23 mouse cellular contexts compared by ENCODE assay signal in the genomic region with DNA sequence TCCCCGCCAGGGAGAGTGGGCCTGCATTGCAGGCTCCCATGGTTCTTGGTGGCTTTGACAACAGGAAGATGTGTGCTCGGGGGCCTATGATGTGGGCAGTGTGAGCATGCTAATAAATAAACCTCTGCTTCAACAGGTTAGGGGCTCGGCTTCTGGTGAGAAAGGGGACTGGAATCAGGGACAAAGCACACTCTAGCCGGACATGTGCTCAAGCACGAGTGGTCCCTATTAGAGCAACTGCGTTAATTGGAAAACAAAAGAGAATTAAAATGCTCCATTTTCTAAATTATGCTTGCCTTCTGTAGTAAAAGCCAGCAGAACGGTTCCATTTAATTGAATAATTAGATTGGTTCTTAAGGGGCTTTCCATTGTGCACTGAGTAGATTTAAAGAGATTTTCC.
DNase-seq lines count a peak whose midpoint lies in the region; ATAC-seq and TF ChIP-seq lines count a peak whose summit lies in the region.
"Had no signal": no experiment of that assay in that cellular context is flagged by ENCODE, and none has a peak within 500 bp of the region (broad histone marks: within the 10 kb centered on the region; RNA-seq: fewer than 3 reads in every experiment).

No protein-coding gene starts in this region.

- H3K27ac ChIP-seq in hindbrain, embryonic 16.5 days (ENCODE audit: low read depth, low read length): no peak overlapping the region
- H3K27ac ChIP-seq in hindbrain, postnatal 0 days: no peak overlapping the region
- no peak overlapping the region for H3K27ac ChIP-seq in forebrain, embryonic 13.5 days
- H3K27ac ChIP-seq in forebrain, postnatal 0 days (ENCODE audit: low read depth, low read length): no peak overlapping the region
- H3K27ac ChIP-seq: embryonic facial prominence, embryonic 12.5 days; heart, embryonic 15.5 days; hindbrain, embryonic 14.5 days had no signal

- no peak overlapping the region for H3K4me2 ChIP-seq in hindbrain, embryonic 16.5 days (ENCODE audit: low read length)
- H3K4me2 ChIP-seq in hindbrain, postnatal 0 days (ENCODE audit: low read depth, low read length): no peak overlapping the region
- no peak overlapping the region for H3K4me2 ChIP-seq in forebrain, embryonic 13.5 days
- H3K4me2 ChIP-seq in forebrain, postnatal 0 days (ENCODE audit: low read depth): no peak overlapping the region
- H3K4me2 ChIP-seq: embryonic facial prominence, embryonic 12.5 days; heart, embryonic 11.5 days; heart, embryonic 15.5 days; hindbrain, embryonic 14.5 days had no signal

- no peak for TF ChIP-seq POLR2A in brain, embryonic 14.5 days (IDR thresholded peaks at IDR 0.05; ENCODE audit: borderline replicate concordance, extremely low read depth, insufficient read depth, insufficient read length, poor library complexity, severe bottlenecking)

- no peaks in the 10 kb centered on the region for H3K36me3 ChIP-seq in hindbrain, embryonic 16.5 days (ENCODE audit: control insufficient read depth, insufficient read depth, low read length)
- H3K36me3 ChIP-seq in hindbrain, postnatal 0 days (ENCODE audit: insufficient read depth, low read length): no peaks in the 10 kb centered on the region
- peaks cover 8% of the 10 kb centered on the region for H3K36me3 ChIP-seq in forebrain, embryonic 13.5 days (ENCODE audit: poor library complexity, severe bottlenecking)
- peaks cover 3% of the 10 kb centered on the region; the same call in 1 of the 2 replicates for H3K36me3 ChIP-seq in forebrain, postnatal 0 days (ENCODE audit: insufficient read depth)
- H3K36me3 ChIP-seq: heart, embryonic 15.5 days had no signal

- 64% methylated on average over 7 of the region's 7 CpGs for WGBS in hindbrain, embryonic 16.5 days
- 54% methylated on average over 7 of the region's 7 CpGs for WGBS in hindbrain, postnatal 0 days
- WGBS in forebrain, embryonic 13.5 days: 35% methylated on average over 7 of the region's 7 CpGs
- 26% methylated on average over 7 of the region's 7 CpGs for WGBS in forebrain, postnatal 0 days

- DNase-seq in hindbrain, postnatal 0 days (ENCODE audit: low spot score): no peak
- peak; percentile 28 for DNase-seq in brain, embryonic 14.5 days (ENCODE audit: low read depth)
- no peak for DNase-seq in forebrain, postnatal 0 days
- DNase-seq in adrenal gland, adult 18-20 months (ENCODE audit: low spot score in 2 of 2): no peak
- DNase-seq in spleen, postnatal 4 days (ENCODE audit: low spot score in 2 of 2): no peak
- DNase-seq: adrenal gland, adult 2 months; adrenal gland, postnatal 25 days; cerebellum, adult 2 months; cerebellum, postnatal 25 days; gastrocnemius, postnatal 36 days; heart, adult 18-20 months; heart, postnatal 14 days had no signal

- no peak for TF ChIP-seq CTCF in hindbrain, postnatal 0 days (IDR thresholded peaks at IDR 0.05; ENCODE audit: low read depth)
- TF ChIP-seq CTCF in brain, embryonic 14.5 days (IDR thresholded peaks at IDR 0.05; ENCODE audit: borderline replicate concordance, extremely low read depth, insufficient read depth, insufficient read length): no peak
- no peak for TF ChIP-seq CTCF in forebrain, postnatal 0 days (IDR thresholded peaks at IDR 0.05; ENCODE audit: low read depth)

- H3K27me3 ChIP-seq in hindbrain, embryonic 16.5 days (replicated peaks; ENCODE audit: control insufficient read depth, insufficient read depth, low read length): no peaks in the 10 kb centered on the region
- H3K27me3 ChIP-seq in hindbrain, postnatal 0 days (ENCODE audit: insufficient read depth, low read length): no peaks in the 10 kb centered on the region
- no peaks in the 10 kb centered on the region for H3K27me3 ChIP-seq in forebrain, embryonic 13.5 days
- H3K27me3 ChIP-seq in forebrain, postnatal 0 days (ENCODE audit: insufficient read depth, low read length): no peaks in the 10 kb centered on the region
- H3K27me3 ChIP-seq: CH12.LX; embryonic facial prominence, embryonic 12.5 days; heart, embryonic 15.5 days; Patski had no signal

- H3K4me3 ChIP-seq in hindbrain, embryonic 16.5 days (ENCODE audit: low read length): no peak overlapping the region
- no peak overlapping the region for H3K4me3 ChIP-seq in hindbrain, postnatal 0 days (ENCODE audit: low read length)
- H3K4me3 ChIP-seq in forebrain, embryonic 13.5 days: no peak overlapping the region
- H3K4me3 ChIP-seq in forebrain, postnatal 0 days (ENCODE audit: low read depth, low read length): no peak overlapping the region
- H3K4me3 ChIP-seq: embryonic facial prominence, embryonic 12.5 days; heart, embryonic 15.5 days had no signal

- no peak overlapping the region for H3K9ac ChIP-seq in hindbrain, embryonic 16.5 days (ENCODE audit: low read depth, low read length)
- no peak overlapping the region for H3K9ac ChIP-seq in hindbrain, postnatal 0 days (replicated peaks; ENCODE audit: low read length)
- H3K9ac ChIP-seq in forebrain, embryonic 13.5 days: no peak overlapping the region
- no peak overlapping the region for H3K9ac ChIP-seq in forebrain, postnatal 0 days
- H3K9ac ChIP-seq: embryonic facial prominence, embryonic 12.5 days; heart, embryonic 15.5 days; hindbrain, embryonic 14.5 days had no signal

- no peaks in the 10 kb centered on the region for H3K9me3 ChIP-seq in hindbrain, embryonic 16.5 days (ENCODE audit: control insufficient read depth, low read length)
- H3K9me3 ChIP-seq in hindbrain, postnatal 0 days (ENCODE audit: low read length): no peaks in the 10 kb centered on the region
- H3K9me3 ChIP-seq in forebrain, embryonic 13.5 days (replicated peaks): no peaks in the 10 kb centered on the region
- no peaks in the 10 kb centered on the region for H3K9me3 ChIP-seq in forebrain, postnatal 0 days (ENCODE audit: low read length)
- H3K9me3 ChIP-seq: embryonic facial prominence, embryonic 12.5 days; heart, embryonic 15.5 days had no signal

- H3K4me1 ChIP-seq in hindbrain, embryonic 16.5 days (ENCODE audit: control insufficient read depth, insufficient read depth, low read depth, low read length): no peaks in the 10 kb centered on the region
- no peaks in the 10 kb centered on the region for H3K4me1 ChIP-seq in hindbrain, postnatal 0 days (ENCODE audit: insufficient read depth, low read length)
- 0 out of 2 replicates have a peak, but pooled peaks cover 3% of the 10 kb centered on the region for H3K4me1 ChIP-seq in forebrain, embryonic 13.5 days
- no peaks in the 10 kb centered on the region for H3K4me1 ChIP-seq in forebrain, postnatal 0 days (ENCODE audit: insufficient read depth)
- H3K4me1 ChIP-seq: embryonic facial prominence, embryonic 12.5 days; heart, embryonic 15.5 days had no signal

- peak; percentile 42; the same call in 1 of the 2 replicates for ATAC-seq in hindbrain, embryonic 16.5 days
- ATAC-seq in hindbrain, postnatal 0 days: no peak
- peak; percentile 52; the same call in 1 of the 2 replicates for ATAC-seq in forebrain, embryonic 13.5 days
- peak; percentile 14; the same call in 1 of the 2 replicates for ATAC-seq in forebrain, postnatal 0 days
- ATAC-seq: activated CD4-positive, CD25-positive, alpha-beta regulatory T cell, adult 4 months; inflammation-experienced regulatory T-cells, adult 6 months; intestine, postnatal 0 days; Patski had no signal
